Mouse (Mus musculus) naive thymus-derived CD4-positive, alpha-beta T cell, adult 2 months (primary cell): ENCODE data around the gene Drap1.
A peak's percentile ranks its signal among the peaks of the same experiment; 100 is the strongest.

ENCODE experiments used
- DNase-seq: peaks from one replicate; pipeline ENCODE4 v3.0.0-alpha.2; 2011; ENCODE audit warnings: low read depth

Drap1 gene

GRCm38 (mm10) chr19:5419630-5420029, 5.1 kb downstream of the Drap1 start:
- no peak for DNase-seq

DNA sequence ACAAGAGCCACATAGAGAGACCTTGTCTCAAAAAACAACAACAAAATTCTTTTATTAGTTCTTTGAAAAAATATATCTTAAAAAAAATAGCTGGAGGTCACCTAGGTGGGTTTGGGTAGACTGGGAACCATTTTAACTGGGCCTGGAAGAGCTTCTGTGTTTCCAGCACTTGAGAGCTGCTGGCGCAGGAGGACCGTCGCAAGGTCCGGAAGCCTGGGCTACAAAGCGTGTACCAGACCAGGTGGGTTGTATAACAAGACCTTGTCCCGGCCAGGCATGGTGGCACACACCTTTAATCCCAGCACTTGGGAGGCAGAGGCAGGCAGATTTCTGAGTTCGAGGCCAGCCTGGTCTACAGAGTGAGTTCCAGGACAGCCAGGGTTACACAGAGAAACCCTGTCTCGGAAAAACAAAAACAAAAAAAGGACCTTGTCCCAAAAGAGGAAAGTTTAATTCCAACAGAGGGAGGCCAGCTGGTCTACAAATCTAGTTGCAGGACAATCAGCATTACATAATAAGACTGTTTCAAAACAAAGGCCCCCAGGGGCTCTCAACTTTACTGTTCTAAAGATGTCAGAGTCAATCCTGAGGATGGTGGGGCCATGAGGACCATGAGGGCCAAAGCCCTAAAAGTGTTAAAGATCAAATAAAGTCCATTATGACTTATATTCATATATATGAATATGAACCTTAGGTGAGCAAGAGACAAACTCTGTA, 5.9 kb downstream of the Drap1 start:
- DNase-seq, result no peak

GRCm38 (mm10) chr19:5414534-5414957, 10.2 kb downstream of the Drap1 start:
- no peak for DNase-seq

GRCm38 (mm10) chr19:5413840-5414239, 10.9 kb downstream of the Drap1 start:
- DNase-seq, result no peak

GRCm38 (mm10) chr19:5411961-5412360, 12.8 kb downstream of the Drap1 start:
- no peak for DNase-seq

GRCm38 (mm10) chr19:5410641-5411040, 14.1 kb downstream of the Drap1 start:
- no peak for DNase-seq

DNA sequence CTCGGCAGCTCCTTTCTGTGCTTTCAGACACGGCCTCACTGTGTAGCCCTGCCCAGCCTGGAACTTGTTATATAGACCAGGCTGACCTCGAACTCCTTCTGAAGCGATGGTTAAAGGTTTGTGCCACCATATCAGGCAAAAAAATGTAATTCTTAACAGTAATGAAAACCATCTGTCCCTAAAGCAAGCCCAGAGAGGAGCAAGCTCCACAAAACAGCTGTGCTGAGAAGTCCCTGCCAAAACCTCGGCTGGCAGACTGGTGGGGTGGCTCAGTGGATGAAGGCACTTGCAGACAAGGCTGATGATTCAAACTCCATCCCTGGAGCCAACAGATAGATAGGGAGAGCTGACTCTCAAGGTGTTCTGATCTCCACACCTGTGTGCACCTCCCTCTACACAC, 15.7 kb downstream of the Drap1 start:
- no peak for DNase-seq

DNA sequence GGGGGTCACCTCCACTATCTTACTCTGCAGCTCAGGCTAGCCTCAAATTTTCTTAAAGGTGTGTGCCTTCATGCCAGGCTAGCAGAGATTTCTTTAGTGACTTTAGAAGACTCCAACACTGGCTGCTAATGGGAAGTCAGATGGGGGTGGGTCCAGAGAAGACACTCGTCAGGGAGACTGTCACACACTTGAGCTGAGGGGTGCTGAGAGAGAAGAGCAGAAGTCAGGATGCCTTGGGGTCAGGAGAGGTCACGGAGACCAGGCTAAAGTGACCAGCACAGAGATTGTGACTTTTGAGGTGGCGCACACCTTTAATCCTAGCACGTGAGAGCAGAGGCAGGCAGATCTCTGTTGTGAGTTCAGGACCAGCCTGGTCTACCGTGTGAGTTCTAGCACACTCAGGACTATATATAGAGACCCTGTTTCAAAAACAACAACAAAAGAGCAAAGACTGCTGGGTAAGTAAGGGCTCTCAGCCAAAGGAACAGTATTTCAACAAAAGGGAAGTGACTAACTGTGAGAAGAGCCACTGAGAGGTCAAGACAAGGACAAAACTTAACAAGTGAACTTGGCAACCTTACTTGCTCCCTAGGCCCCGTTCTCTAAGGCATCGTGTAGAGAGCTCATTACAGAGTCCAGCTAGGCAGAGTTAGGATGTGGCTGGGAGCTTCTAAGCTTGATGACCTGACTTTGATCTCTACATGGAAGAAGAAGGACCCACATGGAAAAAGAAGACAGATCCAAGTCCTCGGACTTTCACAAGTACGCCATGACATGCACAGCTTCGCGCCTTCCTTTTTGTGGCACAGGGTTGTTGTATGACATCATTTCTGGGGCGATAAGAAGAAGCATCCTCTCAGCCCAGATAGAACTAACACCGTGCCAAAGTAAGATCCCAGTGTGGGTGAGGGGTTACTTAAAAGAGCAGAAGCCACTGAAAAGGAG, 16.4 kb downstream of the Drap1 start:
- peak; percentile 78 for DNase-seq

- DNase-seq, result peak; percentile 93
These were observed 17.6 kb downstream of the Drap1 start for GRCm38 (mm10) chr19:5407133-5407532.

DNA sequence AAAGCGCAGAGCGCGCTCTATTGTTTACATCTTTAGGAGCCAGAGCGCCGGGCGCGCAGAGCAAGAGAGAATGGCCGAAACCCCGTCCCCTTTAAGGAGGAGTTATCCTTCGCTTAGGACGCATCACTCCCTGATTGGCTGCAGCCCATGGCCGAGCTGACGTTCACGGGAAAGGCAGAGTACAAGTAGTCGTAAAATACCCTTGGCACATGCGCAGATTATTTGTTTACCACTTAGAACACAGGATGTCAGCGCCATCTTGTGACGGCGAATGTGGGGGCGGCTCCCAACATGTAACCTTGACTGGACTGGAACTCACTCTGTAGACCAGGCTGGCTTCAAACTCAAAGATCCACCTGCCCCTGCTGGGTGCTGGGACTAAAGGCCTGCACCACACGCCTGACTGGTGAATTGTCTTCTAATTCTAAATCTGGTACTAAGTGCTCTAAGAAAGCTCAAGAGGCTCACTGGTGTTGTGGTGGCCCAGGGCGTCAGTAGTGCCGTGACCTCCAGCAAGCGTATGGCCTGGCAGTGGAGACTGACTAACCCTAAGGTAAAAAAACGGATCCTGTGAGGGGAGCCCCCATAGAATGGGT, 18.1 kb downstream of the Drap1 start:
- peak; percentile 88 for DNase-seq

DNA sequence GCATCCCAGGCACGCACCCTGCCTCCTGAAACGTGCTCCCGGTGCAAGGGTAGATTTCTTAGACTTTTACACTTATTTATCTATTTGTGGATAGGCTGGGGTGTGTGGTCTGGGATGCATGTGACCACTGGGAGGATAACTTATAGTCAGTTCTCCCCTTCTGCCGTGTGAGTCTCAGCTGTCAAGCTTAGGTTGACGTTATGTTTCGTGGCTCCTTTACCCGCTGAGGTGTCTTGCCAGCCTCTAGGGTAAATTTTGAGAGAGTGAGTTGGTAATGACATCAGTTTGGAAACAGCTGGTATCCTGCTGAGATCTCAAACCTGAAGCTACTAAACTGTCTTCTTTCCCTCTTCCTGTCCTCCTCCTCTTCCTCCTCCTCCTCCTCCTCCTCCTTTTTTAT, 18.9 kb downstream of the Drap1 start:
- DNase-seq, result peak; percentile 87

GRCm38 (mm10) chr19:5402293-5402692, 22.5 kb downstream of the Drap1 start, which contains the start of gene Tsga10ip:
Tsga10ip (minus strand) TSS chr19:5402526.
- DNase-seq, result no peak

- peak; percentile 41 for DNase-seq
These were observed 23.7 kb downstream of the Drap1 start for GRCm38 (mm10) chr19:5401073-5401472.

DNA sequence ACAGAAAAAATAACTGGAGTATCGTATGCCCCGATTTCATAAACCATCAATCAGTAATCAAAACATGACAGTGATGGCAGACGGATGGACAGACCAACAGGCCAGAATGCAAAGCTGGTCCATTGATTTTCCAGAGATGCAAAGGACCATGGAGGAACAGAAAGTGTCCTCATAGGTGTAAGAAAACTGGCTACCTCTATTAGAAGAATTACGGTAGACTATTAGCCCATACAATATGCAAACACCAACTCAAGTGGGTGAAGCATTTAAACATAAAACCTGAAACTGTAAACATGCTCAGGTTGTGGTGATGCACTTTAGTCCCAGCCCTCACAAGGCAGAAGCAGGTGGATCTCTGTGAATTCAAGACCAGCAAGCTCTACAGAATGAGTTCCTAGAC, 29.4 kb downstream of the Drap1 start:
- DNase-seq, result no peak

GRCm38 (mm10) chr19:5394168-5394567, 30.6 kb downstream of the Drap1 start:
- no peak for DNase-seq

- DNase-seq, result no peak
These were observed 31.9 kb downstream of the Drap1 start for GRCm38 (mm10) chr19:5392892-5393291.

DNA sequence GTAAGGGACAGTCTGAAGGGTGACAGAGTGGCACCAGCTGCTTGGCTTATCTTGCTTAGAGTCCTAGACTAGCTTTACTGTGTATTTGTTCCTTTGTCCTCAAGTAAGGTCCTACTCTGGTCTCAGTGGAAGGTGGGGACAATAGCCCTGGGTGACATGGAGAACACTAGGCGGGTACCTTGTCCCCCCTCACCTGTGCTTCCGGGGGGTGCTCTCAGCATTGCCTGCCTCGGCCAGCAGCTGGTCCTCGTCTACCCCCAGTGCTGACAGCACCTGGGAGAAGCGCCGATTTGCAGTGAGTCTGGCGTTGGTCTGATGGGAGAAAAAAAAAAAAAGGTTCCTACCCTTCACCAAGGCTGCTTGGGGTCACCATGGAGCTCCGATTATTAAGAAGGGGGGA, 34.4 kb downstream of the Drap1 start:
- no peak for DNase-seq

GRCm38 (mm10) chr19:5389647-5390046, 35.1 kb downstream of the Drap1 start:
- DNase-seq, result peak; percentile 88

- DNase-seq, result peak; percentile 95
These were observed 36.1 kb downstream of the Drap1 start, which contains the start of gene Sart1 for GRCm38 (mm10) chr19:5388588-5389242. Sart1 (minus strand) TSS chr19:5388703.

- no peak for DNase-seq
These were observed 36.8 kb downstream of the Drap1 start for GRCm38 (mm10) chr19:5388011-5388441.

DNA sequence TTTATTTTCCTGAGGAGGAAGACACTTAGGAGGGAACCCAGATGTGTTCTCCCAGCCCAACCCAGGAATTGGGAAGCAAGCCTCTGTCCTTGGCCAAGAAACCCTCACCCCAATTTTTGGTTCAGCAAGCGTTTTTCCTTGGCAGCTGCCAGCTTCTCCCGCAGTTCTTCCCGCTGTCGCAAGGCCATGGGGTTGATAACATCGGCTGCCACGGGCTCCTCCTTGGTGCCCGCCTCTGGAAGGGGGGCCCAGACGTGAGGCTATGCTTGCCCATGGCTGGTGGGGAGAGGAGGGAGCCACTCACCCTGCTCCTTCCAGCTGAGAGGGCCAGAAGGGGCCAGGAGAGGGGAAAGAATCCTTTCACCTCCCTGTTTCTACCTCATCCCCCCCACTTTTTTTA, 40.1 kb downstream of the Drap1 start:
- DNase-seq, result no peak

DNA sequence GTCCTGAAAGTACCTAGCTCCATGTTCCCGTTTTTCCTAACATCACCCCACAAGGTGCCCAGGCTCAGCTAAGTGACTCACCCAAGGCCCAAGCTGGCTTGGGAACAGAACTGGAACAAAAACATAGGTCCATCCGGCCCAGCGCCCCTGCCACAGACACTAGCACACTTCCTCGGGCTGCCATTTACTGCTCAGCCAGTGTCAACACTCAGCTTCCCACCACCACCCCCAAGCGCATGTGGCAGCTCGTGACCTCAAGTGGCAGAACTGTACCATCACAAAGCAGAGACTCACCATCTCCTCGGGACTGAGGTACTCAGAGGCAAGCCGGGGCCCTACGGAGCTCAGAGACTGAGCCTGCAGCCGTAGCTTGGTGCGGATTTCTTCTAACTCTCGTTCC, 41.5 kb downstream of the Drap1 start:
- no peak for DNase-seq
